Mouse (Mus musculus): Measurements from ENCODE around the gene Spata22.
"Not testable (repeated sequence)": the region's sequence is repeated elsewhere in the genome, so short reads cannot be mapped to it uniquely, and the experiment has no call there.

Spata22 gene

DNA sequence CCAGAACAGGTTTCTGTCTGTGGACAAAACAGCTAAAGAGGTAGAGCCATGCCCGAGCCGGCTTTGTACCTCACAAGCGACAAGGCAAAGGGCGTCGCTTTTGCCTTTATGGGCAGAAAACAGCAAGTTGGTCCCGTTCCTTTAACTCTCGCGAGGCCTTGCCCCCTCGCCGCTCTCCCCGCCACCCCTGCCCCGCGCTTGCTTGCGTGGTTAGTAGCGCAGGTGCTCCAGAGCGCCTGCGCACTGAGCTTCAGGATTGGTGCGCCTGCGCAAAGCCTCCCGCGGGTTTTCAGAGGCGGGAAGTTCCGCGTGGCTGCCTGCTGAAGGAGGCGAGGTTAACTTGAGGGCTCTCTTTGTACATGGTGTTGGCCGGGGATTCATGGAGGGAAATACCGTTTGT lies at the start of gene Spata22, which contains the start of the genes Aspa and Gm49340:
TSS of gene Spata22 (plus strand) at position 300 of the 400 bp plus-strand sequence.
TSS of gene Aspa (minus strand) at position 155 of the 400 bp plus-strand sequence.
TSS of gene Gm49340 (plus strand) at position 300 of the 400 bp plus-strand sequence.
- DNase-seq, result no peak

DNA sequence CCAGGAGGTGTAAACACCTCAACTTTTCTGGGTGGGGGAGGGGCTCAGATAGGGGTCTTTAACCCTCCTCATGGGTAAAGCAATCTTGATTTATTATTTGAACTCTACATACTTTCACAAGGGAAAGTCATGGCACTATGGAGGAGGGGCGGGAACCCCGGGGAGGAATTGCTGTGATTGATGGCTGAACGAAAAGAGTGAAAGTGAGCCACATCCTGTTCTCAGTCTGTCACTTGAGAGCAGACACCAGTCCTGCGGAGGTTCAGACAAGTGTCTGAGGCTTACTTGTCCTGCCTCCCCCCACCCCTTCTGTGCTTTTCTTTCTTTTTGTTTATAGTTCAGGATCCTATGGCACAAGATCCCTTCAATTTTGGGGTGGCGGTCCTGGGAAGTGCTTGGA lies 48.8 kb upstream of the Spata22 start:
- no peak for DNase-seq

DNA sequence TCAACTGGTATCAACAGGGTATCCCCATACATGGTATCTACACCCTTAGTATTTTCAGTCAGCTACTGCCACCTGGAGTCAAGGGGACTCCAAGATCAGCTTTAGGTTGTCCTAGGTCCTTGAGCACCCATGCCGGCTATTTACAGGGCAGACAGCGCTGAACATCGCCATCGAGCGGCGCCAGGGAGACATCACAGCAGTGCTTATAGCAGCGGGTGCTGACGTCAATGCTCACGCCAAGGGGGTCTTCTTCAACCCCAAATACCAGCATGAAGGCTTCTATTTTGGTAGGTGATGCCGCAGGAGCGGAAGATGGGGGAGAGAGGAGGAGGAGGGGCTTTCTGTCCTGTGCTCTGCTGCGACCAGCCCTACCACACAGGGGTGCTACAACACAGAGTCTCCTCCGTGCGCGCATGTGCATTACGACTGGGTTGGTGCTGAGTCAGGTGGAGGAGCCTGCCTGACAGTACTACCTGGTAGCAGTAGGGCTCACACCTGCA lies 48.0 kb upstream of the Spata22 start:
- DNase-seq, result peak; percentile 57 to 77

DNA sequence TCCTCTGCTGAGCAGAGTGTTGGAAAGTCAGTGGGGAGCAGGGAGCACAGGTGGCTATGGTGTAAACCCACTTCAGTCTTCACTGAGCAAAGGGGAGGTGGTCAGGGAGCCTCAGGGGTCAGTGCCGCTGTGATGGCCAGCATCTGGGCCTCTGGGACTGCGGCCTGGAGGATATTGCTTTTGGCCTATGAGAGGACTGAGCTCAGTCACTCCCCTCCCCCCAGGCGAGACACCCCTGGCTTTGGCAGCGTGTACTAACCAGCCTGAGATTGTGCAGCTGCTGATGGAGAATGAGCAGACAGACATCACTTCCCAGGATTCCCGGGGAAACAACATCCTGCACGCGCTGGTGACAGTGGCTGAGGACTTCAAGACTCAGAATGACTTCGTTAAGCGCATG lies 46.2 kb upstream of the Spata22 start:
- peak; percentile 14 to 30 for DNase-seq

DNA sequence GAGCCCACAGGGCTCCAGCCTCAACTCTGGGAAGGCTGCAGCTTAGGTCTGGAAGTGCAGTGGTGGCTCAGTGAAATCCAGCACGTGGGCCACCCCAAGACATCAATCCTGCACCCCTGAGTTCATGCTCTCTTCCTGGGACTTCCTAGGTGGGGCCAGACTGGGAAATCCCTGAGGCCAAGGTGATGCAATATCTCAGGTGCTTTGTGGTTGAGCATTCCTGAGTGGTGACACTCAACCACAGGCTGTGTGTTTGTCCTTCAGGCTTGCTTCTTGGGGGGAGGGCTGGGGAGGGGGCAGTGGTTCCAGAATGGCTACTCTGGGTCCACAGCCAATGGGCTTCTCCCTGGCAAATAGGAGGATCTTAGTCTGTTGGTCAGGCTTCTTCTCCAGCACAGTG lies 45.6 kb upstream of the Spata22 start:
- DNase-seq, result no peak

DNA sequence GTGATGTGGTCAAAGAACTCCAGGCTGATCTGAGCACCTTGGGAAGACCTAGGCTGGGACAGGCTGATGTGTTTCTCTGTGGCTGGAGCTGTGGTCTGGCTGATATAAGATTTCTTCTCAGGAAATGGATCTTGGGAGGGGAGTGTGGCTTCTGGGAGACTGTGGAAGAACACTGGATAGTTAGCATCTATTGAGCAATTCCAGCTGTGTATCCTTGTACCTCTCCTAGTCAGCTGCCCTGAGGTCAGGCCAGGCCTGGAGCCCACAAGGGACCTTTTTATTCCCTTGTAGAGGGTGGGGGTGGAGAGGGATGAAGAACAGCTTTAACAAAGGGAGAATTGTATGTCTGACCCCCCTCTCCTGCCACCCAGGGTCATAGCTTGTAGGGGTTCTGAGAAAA lies 45.2 kb upstream of the Spata22 start:
- no peak for DNase-seq

DNA sequence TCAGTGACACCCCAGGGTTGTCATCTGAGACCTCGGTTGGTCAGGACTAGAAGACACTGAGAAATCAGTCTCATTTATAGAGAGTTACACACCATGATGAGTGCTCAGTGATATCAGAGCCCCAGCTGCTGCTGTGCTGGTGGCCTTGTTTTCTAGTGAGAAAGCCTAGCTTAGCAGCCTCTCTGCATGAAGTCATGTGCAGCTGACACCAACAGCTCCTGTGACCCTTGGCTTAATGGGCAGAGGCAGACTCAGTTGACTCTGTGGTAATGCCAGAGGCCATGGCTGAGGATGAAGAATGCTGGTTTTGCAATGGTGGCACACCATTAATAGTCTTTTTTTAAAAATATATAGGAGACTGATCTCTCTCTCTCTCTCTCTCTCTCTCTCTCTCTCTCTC lies 39.9 kb upstream of the Spata22 start:
- no peak for DNase-seq

DNA sequence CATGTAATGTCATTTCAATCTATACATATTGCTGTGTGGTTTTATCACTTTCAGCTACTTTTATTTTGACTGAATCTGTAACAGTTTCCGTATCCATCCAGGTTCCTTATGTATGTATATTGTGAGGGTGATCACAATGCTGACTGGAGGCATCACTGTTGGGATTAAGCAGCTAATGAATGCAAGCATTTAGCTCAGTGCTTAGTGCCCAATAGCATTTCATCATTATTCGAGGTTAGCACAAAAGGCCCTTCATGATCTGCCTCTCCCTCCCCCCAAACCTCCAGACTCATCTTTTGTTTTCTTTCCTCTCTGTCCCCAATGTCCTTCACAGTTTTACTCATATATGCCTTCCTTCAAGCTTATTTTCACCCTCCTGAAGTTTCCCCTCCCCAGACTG lies 26.4 kb upstream of the Spata22 start:
- no peak for DNase-seq

DNA sequence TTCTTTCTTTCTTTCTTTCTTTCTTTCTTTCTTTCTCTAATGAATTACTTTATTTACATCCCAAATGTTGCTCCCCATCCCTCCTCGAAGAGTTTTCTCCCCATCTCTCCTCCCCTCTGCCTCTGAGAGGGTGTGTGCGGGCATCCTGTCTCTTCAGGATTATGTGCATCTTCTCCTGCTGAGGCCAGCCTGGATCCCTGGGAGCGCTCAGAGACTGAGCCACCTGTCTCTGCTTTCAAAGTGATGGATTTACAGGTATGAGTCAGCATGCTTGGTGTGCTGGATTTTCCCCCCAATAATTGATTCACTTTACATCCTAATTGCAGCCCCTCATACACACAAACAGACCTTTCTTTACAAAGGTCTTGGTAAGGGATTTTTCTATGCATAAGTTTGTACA lies 13.6 kb upstream of the Spata22 start:
- DNase-seq, result no peak

DNA sequence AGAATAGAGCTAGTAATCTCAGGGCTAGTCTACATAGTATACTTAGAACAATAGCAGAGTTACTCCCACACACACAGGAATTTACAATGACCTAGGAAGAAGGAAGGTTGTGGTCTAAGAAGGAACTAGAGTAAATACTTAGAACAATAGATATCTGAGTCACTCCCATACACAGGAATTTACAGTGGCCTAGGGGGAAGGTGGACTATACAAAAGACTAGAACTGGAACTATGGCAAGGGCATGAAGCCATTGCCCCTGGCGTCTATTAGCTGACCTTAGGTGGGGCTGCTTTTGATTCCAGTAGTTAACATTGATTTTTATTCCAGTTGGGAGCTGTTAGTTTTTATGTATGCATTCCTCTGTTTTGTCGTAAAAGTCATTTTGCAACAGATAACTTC lies 11.0 kb upstream of the Spata22 start:
- not testable (repeated sequence) for DNase-seq

DNA sequence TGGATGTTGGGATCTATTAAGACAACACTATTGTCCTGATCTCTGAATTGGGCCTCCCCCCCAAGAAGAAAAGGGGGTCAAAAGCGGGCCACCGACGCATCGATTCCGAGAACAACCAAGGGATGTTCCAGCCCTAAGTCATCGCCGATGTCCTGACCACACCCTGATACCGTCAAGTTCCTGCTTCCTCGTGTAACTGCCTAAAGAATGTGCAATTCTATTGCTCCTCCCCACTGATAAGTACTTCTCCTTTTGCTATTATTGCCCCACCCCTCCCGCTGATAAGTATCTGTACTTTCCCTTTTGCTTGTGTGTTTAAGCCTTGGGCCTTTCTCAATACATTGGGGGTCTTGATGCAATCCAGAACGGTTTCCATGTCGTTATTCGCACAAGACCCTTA lies 8.5 kb upstream of the Spata22 start:
- not testable (repeated sequence) for DNase-seq

DNA sequence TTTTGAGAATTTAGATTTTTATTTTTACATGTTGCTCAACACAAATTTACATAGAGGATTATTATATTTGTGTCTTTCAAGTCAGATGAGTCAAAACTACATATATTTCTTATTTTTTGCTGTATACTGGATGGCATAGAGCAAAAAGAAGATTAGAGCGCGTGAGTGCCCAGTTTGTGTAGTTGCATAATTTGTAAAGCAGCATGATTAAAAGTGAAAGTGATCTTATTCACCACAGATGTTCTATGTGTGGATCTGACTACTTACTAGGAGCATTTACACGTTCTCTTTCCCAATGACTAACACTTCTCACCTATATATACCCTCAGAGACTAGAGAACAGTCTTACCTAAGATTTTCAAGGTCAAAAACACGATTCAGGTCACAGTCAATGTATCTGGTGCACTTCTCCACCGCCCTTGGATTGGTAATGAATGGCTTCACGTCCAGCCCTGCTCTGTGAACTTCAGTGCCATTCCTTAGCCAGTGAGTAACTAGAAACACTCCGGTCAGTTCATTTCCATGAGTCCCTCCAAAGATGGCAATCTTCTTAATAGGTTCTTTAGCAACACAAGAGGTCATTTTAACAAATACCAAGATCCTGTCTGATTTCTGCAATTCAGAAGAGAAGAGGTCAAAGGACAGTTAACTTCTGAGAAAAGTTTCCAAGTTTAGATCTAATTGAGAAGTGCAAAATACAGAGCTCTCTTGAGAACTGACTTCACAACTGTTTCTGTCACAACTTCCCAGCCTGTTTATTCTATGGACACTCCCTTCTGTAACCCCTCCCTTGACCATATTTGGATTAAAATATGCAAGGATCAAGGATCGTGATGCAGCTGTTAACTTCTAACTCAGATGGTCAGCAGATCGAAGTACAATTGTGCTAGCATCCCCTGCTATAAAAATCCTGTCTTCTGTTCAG lies 5.4 kb upstream of the Spata22 start:
- DNase-seq, result peak; percentile 36 to 77

DNA sequence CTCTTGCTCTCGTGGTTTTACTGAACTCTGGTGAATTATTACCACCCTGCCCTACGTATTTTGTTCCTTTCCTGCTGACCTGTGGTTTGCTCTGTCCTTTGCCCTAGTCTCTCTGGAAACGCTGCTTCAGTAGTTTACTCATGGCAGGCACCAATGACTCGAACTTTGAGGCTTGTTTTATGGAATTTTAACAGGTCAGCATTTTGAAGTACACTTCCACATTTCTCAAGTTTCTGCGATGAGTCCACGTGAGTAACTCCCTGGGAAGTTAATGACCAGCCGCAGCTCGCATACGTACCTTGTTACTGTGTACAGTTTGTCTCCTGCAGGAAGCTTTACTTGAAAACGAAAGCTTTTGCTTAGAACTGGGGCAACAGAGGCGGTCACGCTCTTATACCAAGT lies 3.1 kb upstream of the Spata22 start:
- DNase-seq, result peak; percentile 75 to 90

DNA sequence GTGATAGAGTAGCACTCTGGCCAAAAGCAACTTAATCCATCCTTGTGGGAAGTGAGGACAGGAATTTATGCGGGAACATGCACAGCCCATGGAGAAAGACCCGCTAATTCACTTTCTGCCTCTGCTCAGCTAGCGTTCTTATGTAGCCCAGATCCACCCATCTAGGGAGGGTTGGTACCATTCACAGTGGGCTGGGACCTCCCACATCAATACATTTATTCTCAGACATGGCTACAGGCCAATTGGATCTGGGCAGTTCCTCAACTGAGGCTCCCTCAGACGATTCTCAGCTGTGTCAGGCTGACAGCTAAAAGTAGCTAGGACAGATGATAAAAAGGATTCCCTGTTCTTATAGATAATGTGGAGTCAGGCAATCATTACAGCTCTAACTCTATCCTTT lies 2.2 kb upstream of the Spata22 start:
- no peak for DNase-seq

DNA sequence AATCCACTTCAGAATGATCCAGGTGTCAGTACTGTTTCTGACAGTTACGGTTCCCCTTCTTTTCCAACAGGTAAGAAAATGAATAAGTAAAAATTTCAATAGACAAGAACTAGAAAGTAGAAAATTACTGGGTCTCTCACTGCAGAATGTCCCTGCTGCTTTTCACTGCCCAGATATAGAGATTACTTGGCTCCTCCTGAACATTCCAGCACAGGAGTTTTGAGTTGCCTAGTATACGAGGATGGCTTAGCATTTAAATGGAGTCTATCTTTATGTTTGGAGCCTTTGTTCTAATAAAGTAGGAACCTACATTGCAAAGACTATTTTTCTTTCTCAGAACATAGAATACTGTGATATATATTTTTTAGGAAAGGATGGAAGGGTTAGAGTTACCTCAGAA lies 3.8 kb downstream of the Spata22 start:
- DNase-seq, result no peak

DNA sequence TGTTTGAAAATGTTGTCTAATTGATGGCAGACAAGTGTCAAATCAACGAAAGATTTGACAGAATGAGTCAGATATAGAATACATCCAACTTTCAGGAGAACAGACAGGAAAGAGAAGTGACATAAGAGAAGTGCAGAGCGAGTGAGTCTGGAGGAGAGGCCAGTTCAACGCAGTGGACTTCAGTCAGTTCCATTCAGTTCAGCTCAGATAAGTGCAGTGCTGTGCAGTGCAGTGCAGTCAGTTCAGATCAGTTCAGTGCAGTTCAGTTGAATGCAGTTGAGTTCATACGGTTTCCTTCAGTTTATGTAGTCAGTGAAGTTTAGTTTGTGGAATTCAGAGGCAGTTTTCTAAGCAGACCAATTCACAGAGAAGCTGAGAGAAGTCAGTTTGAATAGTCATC lies 7.4 kb downstream of the Spata22 start:
- DNase-seq, result no peak

DNA sequence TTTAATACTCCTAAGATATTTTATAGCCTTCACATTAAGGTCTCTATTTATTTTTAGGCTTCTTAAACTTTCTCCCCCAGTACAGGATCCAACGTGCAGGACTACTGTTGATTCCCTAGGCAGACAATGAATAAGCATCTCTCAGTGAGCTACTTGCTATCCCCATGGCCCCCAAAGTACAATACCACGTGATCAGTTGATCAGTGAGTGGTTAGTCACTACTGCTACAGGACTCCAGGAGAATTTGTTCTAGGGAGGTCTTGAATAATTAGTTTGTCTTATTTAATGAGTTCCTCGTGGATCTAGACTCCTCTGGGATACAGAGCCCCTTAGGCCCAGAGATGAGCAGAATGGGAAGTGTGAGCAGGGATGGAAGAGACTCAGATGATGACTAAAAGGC lies 20.9 kb downstream of the Spata22 start, which contains the start of gene Olfr20:
TSS of gene Olfr20 (plus strand) at position 301 of the 400 bp plus-strand sequence.
- DNase-seq, result no peak

DNA sequence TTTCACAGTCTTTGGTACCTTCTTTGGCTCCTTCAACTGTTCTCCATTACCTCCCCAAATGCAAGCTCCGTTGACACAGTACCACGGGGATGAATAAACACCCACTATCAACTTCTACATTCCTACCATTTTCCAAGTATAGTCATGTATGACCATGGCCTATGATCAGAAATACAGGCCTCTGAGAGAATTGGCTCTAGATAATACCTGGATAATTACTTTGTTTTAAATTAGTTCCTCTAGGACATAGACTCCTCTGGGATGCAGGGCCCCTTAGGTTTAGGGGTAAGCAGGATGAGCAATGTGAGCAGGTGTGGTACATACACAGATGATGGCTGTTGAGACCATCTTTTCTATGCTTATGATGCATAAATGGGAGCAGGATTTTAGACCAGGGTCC lies 41.4 kb downstream of the Spata22 start, which contains the start of gene Olfr376:
TSS of gene Olfr376 (plus strand) at position 301 of the 400 bp plus-strand sequence.
- DNase-seq, result no peak

DNA sequence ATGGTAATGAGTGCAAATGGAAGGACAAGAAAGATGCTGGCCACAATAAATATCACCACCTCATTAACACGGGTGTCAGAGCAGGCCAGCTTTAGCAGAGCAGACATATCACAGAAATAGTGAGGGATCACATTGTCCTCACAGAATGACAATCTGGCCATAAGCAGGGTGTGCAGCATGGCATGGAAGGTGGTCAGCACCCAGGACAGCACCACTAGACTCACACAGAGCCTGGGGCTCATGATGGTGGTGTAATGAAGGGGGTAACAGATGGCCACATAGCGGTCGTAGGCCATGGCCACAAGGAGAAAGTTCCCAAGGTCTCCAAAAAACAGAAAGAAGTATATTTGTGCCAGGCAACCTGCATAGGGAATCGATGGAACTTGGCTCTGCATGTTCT lies 65.8 kb downstream of the Spata22 start:
- peak in 1 of 2 experiments; percentile 11 for DNase-seq
